Mouse (Mus musculus): ENCODE measurements around the gene Defb29. TPM values are rescaled to one million over a fixed set of nuclear protein-coding genes. Genes with fewer than 3 reads are reported as not detected.
A peak's percentile ranks its signal among the peaks of the same experiment; 100 is the strongest.

Gene Defb29
- not detected in 2 replicates for total RNA-seq (2017)

DNA sequence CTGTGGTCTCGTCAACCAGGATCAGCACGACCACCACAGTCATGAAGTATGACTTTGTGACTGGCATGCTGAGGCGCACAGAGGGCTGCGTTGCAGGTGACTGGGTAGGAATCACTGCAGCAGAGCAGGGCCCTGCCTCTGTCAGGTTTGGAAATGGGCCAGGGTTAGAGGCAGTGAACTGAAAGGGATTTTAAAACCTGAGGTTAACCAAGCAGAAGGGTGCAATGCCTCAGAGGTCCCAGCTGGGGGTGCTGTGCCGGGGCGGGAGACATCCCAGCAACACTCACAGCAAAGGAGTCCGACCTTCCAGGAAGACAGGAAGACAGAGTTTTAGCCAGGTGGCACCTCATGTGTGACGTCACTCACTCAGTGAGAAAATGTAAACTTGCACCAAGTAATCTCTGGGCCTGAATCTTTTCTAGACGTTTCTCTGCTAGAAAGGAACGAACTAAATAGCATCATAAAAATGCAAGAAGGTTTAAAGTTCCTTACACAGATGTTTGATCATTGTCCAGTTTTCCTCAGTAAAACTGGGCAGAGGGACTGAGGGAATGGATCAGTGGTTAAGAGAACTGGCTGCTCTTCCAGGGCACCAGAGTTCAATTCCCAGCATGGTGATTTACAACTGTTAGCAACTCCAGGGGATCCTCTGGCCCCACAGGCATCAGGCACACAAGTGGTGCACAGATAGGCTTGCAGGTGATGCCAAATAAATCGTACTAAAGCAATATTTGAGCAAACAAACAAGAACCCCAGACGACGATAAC lies at the start of gene Defb29:
Defb29 (minus strand) TSS at position 155 of the 767 bp plus-strand sequence.
- ATAC-seq (replicated peaks; ENCODE audit: low read depth, poor library complexity, severe bottlenecking): no peak

DNA sequence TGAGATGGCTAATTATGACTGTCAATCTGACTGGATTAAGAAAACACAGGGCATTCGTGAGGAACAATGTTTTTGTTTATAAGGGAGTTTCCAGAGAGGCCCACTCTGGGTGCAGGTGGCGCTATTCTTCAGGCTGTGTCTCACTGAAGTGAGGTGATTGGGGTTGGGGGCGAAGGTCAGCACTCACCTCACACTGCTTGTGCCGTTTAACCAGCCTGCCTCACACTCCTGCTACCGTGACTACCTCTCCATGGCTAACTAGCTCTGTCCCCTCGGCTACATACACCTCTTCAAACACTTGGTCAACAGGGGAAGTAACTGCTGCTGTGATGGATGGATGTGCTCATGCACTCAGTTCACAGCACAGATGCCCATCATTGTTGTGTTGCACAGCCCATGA lies 49.1 kb upstream of the Defb29 start:
- ATAC-seq (replicated peaks; ENCODE audit: low read depth, poor library complexity, severe bottlenecking): no peak

DNA sequence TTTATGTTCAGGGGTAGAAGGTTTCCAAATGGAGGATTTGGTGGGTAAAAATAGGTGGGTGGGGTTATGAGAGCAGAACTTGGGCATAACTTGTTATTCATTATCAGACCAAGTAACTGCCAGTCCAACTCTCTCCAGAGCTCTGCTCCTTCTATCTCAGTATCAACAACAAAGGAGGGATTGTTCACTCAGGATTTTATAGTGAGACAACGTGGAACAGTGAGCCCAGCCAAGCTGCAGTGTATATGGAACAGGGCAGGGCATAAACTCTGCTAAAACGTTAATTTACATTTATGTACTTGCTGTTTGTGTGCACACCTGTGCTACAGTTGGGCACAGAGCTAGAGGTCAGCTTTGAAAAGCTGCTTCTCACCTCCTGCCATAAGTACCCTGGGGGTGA lies 48.6 kb upstream of the Defb29 start:
- ATAC-seq (replicated peaks; ENCODE audit: low read depth, poor library complexity, severe bottlenecking): no peak

DNA sequence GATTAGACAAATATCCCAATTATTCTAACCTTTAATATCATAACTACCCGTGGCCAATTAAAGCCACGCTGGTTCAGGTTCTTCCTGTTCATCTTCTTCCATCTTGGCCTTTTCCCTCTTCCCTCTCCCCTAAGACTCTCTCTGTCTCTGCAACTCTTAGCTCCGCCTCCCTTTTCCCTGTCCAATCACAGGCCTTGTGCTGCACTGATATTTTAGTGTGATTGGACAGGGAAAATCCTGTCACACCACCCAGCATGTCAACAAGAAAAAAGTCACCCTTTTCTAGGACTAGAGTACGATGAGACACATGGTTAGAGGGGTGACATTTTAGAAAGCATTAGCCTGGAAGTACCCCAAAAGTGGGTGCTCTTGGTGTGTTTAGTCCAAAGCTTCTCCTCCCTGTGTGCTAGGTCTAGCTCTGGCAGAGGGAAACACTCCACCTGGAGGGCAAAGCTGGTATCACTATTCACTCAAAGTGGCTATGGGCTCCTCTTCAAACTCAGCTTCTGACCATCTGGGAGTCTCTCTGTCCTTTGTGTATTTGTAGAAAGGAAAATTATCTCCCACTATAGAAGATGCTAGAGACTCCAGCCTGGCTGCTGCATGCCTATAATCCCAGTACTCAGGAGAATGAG lies 47.1 kb upstream of the Defb29 start:
- ATAC-seq (replicated peaks; ENCODE audit: low read depth, poor library complexity, severe bottlenecking): peak; percentile 77

DNA sequence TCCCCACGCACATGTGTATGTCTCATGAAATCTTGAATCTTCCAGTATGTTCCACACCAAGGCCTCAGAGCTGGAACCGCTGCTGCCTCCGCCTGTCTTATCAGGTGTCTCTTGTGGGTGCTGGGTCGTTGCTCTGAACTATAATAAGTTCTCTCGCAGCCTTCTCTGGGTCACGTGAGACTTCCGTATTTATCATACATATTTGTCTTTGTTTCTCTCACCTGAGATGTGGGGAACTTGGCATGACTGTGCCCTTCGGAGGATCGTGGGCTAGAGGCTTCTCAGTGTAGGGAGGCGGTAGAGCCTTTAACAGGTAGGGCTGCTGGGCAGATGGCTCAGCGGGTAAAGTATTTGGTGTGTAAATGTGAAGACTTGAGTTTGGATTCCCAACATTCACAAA lies 40.7 kb upstream of the Defb29 start:
- no peak for ATAC-seq (replicated peaks; ENCODE audit: low read depth, poor library complexity, severe bottlenecking)

DNA sequence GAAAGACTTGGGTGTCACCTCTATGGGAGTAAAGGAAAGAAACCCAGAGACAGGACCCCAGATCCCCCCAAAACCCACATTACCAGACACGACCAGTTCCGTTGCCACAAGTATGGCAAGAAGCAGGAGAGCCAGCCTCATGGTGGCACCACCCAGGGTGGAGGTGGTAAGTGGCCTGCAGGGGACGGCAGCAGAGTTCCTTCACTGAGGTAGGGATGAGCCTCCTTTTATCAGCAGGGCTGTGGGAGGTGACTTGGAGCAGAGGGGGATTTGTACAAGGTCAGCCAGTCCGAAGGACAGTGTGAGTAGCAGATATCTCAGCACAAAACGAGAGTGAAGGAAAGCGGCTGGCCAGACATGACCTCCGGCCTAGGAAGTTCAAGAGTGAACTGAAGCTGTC lies 40.2 kb upstream of the Defb29 start, which contains the start of gene Defb19:
Defb19 (minus strand) TSS at position 206 of the 400 bp plus-strand sequence.
- ATAC-seq (replicated peaks; ENCODE audit: low read depth, poor library complexity, severe bottlenecking): no peak

DNA sequence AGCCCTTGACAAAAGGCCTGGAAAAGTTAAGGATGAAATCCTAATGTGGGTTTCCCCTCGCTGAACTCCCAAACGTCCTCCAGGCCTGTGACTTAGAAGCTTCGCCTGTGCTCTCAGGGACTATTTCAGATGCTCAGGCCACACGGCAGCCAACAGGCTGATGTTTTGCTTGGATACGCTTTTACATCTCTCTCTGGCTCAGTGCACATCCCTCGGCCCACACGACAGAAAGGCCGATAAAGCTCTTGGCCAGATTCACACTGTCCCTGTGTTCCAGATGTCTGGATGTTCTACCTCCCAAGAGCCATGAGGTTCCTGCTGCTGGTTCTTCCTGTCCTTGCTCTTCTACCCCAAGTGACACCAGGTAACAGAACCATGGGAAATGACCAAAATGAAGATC lies 33.6 kb upstream of the Defb29 start:
- ATAC-seq (replicated peaks; ENCODE audit: low read depth, poor library complexity, severe bottlenecking): no peak

DNA sequence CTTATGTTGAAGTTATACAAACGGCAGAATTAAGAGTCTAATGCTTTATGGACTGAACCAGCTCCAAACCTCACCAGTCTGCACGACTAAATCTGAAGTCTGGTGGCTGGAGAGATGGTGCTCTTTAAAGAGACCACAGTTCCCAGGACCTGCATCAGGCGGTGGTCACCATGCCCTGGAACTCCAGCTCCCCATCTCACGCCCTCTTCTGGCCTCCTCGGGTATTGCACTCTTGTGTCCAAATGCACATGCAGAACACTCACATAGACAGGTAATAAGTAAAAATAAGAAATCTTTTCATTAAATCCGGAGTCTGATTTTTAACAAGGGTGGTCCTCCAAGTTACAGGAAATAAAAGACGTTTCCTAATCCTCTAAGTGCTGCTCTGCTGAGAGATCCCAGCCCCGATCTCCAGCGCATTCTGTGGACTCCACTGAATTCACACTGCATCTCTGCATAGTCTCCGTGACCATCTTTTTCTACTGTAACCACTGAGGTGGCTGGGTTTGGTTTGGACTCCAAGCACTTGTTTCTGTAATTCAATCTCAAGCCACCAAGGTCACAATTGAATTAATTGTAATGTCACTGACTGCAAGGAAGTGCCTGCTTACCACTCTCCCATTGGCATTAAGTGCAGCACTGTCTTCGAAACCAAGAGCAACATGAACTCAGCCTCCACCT lies 32.4 kb upstream of the Defb29 start, which contains the start of gene Defb21:
Defb21 (plus strand) TSS at position 631 of the 681 bp plus-strand sequence.
- no peak for ATAC-seq (replicated peaks; ENCODE audit: low read depth, poor library complexity, severe bottlenecking)

DNA sequence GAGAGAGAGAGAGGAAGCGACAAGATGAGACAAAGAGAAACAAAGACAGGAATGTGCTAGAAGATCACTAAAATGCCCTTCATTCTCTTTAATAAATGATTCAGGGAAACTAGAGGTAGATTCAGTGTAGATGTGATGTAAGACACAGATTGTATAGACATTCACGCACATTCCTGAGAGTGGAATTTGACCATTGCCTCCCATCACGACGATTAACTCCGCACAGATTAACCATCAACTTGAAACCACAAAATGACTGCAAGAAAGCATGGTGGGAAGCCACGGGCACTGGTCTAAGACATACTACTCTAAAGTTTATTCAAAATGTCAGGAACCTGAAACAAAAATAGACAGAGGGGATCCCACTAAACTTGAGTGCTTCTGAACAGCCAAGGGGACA lies 30.4 kb upstream of the Defb29 start:
- no peak for ATAC-seq (replicated peaks; ENCODE audit: low read depth, poor library complexity, severe bottlenecking)

DNA sequence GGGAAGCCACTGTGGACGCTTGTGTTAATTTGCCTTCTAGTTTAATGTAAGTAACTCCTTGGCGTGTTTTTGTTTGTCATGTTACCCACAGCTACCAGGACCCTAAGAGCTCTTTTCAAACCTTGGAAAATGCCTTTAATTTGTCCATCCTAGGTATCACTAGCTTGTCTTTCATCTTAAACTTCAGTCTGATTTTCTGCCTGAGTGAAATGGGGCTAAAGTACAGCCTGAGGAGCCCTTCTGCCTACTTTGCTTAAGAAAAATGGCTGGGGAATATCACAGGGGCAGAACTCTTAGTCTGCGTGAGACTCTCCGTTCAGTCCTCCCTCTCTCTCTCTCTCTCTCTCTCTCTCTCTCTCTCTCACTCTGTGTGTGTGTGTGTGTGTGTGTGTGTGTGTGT lies 30.0 kb upstream of the Defb29 start:
- ATAC-seq (replicated peaks; ENCODE audit: low read depth, poor library complexity, severe bottlenecking): no peak

DNA sequence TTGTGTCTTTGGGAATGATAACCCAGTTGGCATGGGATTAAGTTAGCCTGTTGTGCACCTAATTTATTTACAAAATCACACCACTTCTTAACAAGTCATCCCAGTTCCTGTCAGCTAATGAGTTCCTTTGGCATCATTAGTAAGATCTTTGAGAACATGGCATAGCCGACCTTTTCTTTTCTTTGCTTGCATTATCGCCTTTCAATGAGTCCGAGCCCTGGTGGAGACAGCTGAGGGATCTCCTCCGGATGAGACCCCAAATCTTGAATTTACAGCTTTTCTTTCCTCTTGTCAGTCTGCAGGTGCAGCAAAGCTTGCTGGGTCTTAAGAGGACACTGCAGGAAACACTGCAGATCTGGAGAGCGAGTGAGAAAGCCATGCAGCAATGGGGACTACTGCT lies 29.1 kb upstream of the Defb29 start, which contains the start of gene Gm17416:
Gm17416 (plus strand) TSS at position 301 of the 400 bp plus-strand sequence.
- no peak for ATAC-seq (replicated peaks; ENCODE audit: low read depth, poor library complexity, severe bottlenecking)

DNA sequence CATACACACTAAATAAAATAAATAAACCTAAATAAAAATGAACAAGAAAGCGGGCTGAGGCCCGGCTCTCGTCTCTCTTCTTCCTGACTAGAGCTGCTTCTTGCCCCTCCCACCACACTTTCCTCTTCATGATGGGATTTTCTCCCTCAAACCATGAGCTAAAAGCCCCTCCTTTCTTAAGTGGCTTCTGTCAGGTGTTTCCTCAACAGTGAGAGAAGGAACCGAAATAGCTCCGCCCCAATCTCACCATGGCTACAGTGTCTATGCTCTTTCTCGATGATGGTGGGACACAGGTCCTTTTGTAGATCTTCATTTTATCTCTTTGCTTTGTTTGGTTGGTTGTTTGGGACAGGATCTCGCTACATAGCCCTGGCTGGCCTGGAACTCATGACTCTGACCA lies 16.8 kb upstream of the Defb29 start:
- peak; percentile 41; the same call in 1 of the 2 replicates for ATAC-seq (replicated peaks; ENCODE audit: low read depth, poor library complexity, severe bottlenecking)

DNA sequence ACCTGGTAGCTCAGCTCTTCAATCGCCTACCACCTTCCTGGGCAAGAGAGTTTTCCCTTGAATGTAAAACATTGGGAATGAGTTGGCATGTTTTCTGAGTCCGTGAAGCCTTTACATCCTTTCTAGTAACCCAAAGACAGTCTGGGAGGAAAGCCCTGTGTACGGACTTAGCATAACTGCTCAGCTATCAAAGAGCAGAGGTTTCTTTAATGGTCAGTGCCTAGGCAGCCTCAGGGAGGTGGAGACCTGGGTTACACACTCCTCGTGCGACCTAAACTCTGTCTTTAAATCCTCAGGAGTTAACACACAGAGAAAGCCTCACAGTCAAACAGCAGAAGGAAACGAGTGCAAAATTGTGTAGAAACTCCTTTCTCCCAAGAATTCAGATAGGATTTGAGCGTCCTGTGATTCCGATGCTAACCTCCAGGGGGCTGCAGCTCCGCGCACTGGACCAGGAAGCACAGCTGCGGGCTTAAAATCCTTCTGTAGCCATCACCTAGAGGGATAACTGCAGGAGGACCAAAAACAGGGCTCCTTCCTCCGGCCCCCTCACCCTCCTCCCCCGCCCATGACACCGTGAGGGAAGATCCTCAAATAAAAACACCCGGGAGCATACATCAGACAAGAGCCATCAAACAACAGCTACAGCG lies 14.0 kb upstream of the Defb29 start:
- peak; percentile 75 for ATAC-seq (replicated peaks; ENCODE audit: low read depth, poor library complexity, severe bottlenecking)

DNA sequence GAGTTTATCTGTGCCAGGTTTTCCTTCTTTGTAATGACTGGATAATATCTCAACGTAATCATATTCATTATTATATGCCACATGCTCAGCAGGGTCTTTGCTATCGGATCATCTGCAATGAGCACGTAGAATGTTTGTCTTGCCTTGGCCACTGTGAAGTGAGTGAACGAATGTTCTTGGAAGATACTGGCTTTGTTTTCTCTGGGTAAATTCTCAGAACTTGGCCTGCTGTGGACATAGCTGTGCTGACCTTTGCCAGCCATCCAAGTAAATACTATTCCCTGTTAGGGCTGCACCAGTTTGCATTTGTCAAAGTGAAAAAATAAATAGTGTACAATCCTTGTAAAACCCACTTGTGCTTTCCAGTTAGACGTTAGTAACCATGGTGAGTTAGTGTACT lies 8.2 kb upstream of the Defb29 start:
- no peak for ATAC-seq (replicated peaks; ENCODE audit: low read depth, poor library complexity, severe bottlenecking)

DNA sequence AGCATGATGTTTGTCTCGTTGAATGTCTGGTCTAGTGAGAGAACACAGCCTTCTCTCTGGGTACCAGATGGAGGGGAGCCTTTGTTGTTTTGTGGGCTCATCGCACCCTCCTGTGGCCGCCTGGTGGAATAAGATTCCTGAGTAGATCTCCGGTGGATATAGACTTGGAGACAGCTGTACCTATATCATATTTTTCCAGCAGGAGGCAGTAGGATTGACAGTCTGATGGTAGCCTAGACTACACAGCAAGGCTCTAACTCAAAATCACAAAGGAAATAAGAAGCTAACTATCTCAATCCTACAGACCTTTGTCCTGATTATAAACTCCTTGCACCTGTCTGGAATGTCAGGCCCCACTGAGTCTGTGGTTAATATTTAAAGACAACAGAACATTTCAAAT lies 4.8 kb upstream of the Defb29 start:
- peak; percentile 76 for ATAC-seq (replicated peaks; ENCODE audit: low read depth, poor library complexity, severe bottlenecking)

DNA sequence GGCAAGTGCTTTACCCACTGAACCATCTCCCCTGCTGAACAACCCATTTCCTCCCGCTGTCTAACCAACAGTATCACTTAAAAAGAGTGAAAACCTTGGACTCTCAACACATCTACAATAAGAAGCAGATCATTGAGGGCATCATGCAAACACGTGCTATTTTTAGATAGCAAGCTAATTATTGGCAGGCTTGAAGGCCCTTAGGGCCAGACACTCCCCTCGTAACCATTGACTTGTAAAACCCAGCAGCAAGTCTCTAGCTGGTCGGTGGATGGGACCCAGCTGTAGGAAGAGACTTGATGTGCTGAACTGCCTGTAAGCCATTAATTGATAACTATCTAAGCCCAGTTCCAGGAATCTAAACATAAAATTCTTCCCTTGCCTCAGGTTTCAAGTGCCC lies 3.6 kb upstream of the Defb29 start:
- no peak for ATAC-seq (replicated peaks; ENCODE audit: low read depth, poor library complexity, severe bottlenecking)

DNA sequence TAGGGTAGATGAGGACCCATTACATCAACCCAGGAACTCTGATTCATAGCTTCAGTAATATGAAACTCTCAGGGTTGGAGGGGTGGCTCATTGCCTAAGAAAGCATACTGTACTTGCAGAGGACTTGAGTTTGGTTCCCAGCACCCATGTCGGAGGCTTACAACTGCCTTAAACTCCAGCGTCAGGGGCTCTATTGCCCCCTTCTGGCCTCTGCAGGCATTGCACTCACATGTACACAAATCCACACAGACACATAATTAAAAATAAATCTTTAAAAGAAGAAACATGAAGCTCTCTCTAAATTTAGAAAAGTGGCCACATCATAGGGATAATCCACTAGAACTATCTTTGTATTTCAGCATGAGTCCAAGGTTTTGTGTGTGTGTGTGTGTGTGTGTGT lies 3.0 kb upstream of the Defb29 start:
- ATAC-seq (replicated peaks; ENCODE audit: low read depth, poor library complexity, severe bottlenecking): no peak

DNA sequence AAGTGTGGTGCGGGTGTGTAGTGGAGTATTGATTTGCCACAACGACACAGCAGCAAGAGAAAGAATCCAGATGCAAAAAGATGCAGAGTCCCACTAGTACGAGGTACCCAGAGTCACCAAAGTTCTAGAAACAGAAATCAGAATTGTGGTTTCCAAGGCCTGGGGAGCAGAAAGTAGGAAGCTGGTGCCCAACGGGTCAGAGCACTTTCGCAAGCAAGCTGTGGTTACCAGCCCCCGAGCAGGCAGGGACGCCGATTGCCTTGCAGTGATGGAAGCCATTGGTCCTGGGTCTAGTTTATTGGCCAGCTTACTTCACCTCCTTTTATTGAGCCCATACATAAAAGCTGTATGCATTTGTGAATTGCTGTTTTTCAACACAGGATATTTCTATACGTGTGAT lies 2.1 kb upstream of the Defb29 start:
- peak; percentile 69 for ATAC-seq (replicated peaks; ENCODE audit: low read depth, poor library complexity, severe bottlenecking)

DNA sequence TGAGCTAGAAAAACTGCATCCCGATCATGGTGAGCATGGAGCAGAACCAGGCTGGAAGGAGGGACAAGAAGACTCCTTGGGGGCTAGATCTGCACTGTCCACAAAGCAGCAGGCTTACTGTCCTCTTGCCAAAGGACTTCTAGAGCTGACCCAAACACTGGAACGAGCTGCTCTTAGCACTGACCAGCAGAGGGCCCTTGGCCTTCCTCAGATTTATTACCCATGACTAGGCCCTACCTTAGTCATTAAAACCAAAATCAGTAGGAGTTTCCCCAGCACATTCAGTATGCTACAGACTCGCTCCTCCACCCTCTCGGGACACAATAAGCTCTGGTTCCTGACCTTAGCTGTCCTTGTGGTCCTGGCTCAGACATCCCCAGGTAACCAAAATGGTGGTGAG lies 21.9 kb downstream of the Defb29 start, which contains the start of gene Defb28:
Defb28 (plus strand) TSS at position 275 of the 400 bp plus-strand sequence.
- no peak for ATAC-seq (replicated peaks; ENCODE audit: low read depth, poor library complexity, severe bottlenecking)

DNA sequence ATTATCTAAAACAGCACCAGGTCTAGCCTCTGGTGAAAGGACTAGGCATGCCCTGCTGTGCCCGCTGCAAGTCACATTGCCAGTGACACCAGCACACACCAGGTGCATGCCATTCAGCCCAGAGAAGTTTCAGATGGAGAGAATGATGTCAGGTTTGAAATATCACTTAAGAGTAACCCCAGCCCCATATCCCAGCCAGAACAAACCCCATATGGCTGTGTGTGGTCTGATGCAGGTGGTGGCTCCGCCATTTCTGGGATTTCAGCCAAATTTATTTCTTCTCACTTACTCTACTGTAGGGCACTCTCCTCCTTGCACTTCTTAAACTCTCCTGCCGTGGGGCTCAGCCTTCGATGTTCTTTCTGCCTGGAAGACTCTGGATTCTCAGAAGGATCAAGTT lies 23.8 kb downstream of the Defb29 start:
- no peak for ATAC-seq (replicated peaks; ENCODE audit: low read depth, poor library complexity, severe bottlenecking)
